Mouse (Mus musculus): ENCODE data around the gene Tsc22d2. TPM values are rescaled to one million over a fixed set of nuclear protein-coding genes. Genes with fewer than 3 reads are reported as not detected.

The Tsc22d2 gene
- 10.6 and 10.7 TPM in 2 replicates for polyA plus RNA-seq (2014; fragmentation: Nextera tagmentation; extraction: Ambion mirVana)

DNA sequence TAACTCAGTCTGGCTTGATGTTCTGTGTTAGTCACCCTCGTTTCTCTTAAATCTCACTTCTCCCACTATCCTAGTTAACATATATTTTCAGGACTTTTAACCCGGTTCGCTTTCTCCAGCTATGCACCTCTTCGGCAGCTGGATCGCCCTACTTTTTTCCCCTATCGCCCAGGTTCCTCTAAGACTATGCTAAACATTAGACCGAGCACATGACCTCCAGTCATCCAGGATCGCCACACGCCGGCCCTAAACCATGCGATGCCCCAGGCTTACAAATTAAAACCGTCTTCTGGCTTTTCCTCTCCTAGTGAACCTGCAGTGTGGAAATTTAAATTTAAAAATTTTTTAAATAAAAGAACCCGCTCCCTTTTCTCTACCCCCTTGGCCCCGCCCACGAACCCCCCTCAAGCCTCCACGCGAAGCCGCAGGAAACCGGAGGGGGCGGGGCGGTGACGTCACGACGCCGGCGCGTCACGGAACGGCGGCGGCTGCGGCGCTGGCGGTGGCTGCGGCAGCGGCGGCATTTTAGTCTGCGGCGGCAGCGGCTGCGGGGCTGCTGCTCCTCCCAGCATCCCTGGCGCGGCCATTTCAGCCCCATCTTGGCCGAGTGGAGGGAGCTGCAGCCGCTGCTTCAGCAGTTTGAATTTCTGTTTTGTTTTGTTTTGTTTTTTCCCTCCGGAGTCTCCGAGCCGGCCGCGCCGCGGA is at the start of gene Tsc22d2:
Tsc22d2 (plus strand) TSS at position 482 of the 705 bp plus-strand sequence.
- peak within 1 kb of the TSS; percentile 98 for H3K4me3 ChIP-seq (ENCODE audit: low read depth, low read length)
- no peaks in the 10 kb centered on the region for H3K27me3 ChIP-seq (replicated peaks; ENCODE audit: control insufficient read depth, insufficient read depth, low read length)
- no peaks in the 10 kb centered on the region for H3K9me3 ChIP-seq (ENCODE audit: control insufficient read depth, low read length)
- ATAC-seq (replicated peaks; ENCODE audit: low FRiP score) (peak; percentile 61), DNase-seq (ENCODE audit: low spot score) (peak; percentile 96)
- H3K4me2 ChIP-seq, result peak within 1 kb of the TSS; percentile 98
- peak within 1 kb of the TSS; percentile 94 for H3K9ac ChIP-seq (ENCODE audit: low read depth, low read length)
- H3K36me3 ChIP-seq (ENCODE audit: control insufficient read depth, insufficient read depth, low read length), result no peaks in the 10 kb centered on the region; the same call in 1 of the 2 replicates
- H3K27ac ChIP-seq (ENCODE audit: low read depth, low read length), result peak within 1 kb of the TSS; percentile 99
- peaks cover 6% of the 10 kb centered on the region; the same call in 1 of the 2 replicates for H3K4me1 ChIP-seq (replicated peaks; ENCODE audit: control insufficient read depth, insufficient read depth, low read length)
- WGBS, result under 1% methylated on average over 52 of the region's 52 CpGs

DNA sequence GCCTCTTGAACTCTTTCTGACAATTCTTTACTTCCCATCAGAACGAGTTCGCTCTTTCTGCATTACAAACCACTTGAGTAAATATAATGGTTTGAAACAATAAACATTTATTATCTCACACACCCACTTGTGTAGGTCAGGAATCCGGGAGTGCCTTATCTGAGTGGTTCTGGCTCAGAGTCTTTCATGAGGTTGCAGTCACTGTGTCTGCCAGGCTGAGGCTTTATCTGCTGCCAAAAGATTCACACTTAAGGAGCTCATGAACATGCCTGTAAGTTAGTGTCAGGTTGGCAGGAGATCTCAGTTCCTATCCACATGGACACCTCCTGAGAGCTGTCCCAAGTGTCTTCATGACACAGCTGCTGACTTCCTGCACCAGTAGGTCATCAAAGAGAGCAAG is 47.8 kb upstream of the Tsc22d2 start:
- Histone ChIP-seq H3K4me3 (ENCODE audit: low read depth, low read length) (no peak overlapping the region), H3K36me3 (ENCODE audit: control insufficient read depth, insufficient read depth, low read length) (no peaks in the 10 kb centered on the region), H3K4me1 (replicated peaks; ENCODE audit: control insufficient read depth, insufficient read depth, low read length) (peaks cover 2% of the 10 kb centered on the region; the same call in 1 of the 2 replicates), H3K27ac (ENCODE audit: low read depth, low read length) (no peak overlapping the region), H3K27me3 (replicated peaks; ENCODE audit: control insufficient read depth, insufficient read depth, low read length) (no peaks in the 10 kb centered on the region), H3K9me3 (ENCODE audit: control insufficient read depth, low read length) (no peaks in the 10 kb centered on the region), H3K4me2 (no peak overlapping the region), H3K9ac (ENCODE audit: low read depth, low read length) (no peak overlapping the region)
- DNase-seq (ENCODE audit: low spot score), result no peak
- 15% methylated on average over 3 of the region's 3 CpGs for WGBS
- peak; percentile 79 for ATAC-seq (replicated peaks; ENCODE audit: low FRiP score)

- no peak overlapping the region for H3K4me3 ChIP-seq (ENCODE audit: low read depth, low read length)
- H3K27ac ChIP-seq (ENCODE audit: low read depth, low read length), result no peak overlapping the region
- no peak overlapping the region for H3K9ac ChIP-seq (ENCODE audit: low read depth, low read length)
- 87% methylated on average over 2 of the region's 2 CpGs for WGBS
- ATAC-seq (replicated peaks; ENCODE audit: low FRiP score), result no peak
- no peaks in the 10 kb centered on the region for H3K27me3 ChIP-seq (replicated peaks; ENCODE audit: control insufficient read depth, insufficient read depth, low read length)
- no peaks in the 10 kb centered on the region for H3K4me1 ChIP-seq (replicated peaks; ENCODE audit: control insufficient read depth, insufficient read depth, low read length)
- H3K9me3 ChIP-seq (ENCODE audit: control insufficient read depth, low read length), result no peaks in the 10 kb centered on the region
- H3K4me2 ChIP-seq, result no peak overlapping the region
- DNase-seq (ENCODE audit: low spot score), result no peak
- H3K36me3 ChIP-seq (ENCODE audit: control insufficient read depth, insufficient read depth, low read length), result no peaks in the 10 kb centered on the region
Measured at GRCm38 (mm10) chr3:58370811-58371210, 43.7 kb upstream of the Tsc22d2 start.

DNA sequence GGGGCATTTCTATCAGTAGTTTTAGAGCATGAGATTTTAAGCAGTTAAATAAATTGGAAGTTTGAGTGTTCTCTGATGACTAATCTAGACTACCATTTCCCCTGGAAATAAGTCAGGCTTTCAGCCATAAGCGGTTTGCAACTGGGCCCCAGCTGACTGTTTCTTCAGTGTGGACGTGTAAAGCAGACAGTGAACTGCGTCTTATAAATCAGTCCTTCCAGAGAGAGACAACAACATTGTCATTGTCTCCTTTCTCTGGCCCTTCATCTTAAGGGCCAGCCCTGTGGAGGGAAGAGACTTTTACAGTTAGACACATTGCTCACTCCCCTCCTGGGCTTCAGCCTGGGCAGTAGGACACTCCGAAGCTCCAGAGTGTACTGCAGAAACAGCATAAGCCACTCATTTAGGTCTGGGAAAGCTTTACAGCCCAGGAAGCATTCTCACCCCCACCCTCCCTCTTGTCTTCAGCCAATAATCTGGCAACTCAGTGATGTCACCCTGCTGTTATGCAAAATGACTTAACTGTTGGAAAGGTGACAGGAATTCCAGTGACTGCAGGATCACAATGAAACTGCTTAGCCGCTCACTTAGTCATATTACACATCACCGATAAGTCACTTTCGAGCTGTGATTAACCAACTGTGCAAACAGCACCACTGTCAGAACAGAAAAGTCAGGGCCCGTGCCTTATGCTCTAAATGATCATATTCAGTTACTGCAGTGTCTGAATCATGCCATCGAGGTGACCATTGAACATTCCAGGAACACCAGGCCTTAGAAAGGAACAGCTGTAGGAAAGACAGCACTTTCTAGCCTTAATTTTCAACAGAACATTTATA is 42.2 kb upstream of the Tsc22d2 start:
- 24% methylated on average over 9 of the region's 9 CpGs for WGBS
- Histone ChIP-seq H3K9ac (ENCODE audit: low read depth, low read length) (no peak overlapping the region), H3K4me3 (ENCODE audit: low read depth, low read length) (no peak overlapping the region), H3K27ac (ENCODE audit: low read depth, low read length) (no peak overlapping the region), H3K36me3 (ENCODE audit: control insufficient read depth, insufficient read depth, low read length) (no peaks in the 10 kb centered on the region), H3K9me3 (ENCODE audit: control insufficient read depth, low read length) (no peaks in the 10 kb centered on the region), H3K27me3 (replicated peaks; ENCODE audit: control insufficient read depth, insufficient read depth, low read length) (no peaks in the 10 kb centered on the region), H3K4me1 (replicated peaks; ENCODE audit: control insufficient read depth, insufficient read depth, low read length) (no peaks in the 10 kb centered on the region), H3K4me2 (peak overlapping the region; percentile 40)
- no peak for DNase-seq (ENCODE audit: low spot score)
- ATAC-seq (replicated peaks; ENCODE audit: low FRiP score), result no peak; the same call in 1 of the 2 replicates

GRCm38 (mm10) chr3:58372905-58373208 is 41.7 kb upstream of the Tsc22d2 start:
- Histone ChIP-seq H3K4me2 (peak overlapping the region; percentile 40), H3K4me3 (ENCODE audit: low read depth, low read length) (no peak overlapping the region), H3K27ac (ENCODE audit: low read depth, low read length) (no peak overlapping the region), H3K9me3 (ENCODE audit: control insufficient read depth, low read length) (no peaks in the 10 kb centered on the region), H3K27me3 (replicated peaks; ENCODE audit: control insufficient read depth, insufficient read depth, low read length) (no peaks in the 10 kb centered on the region), H3K9ac (ENCODE audit: low read depth, low read length) (no peak overlapping the region), H3K36me3 (ENCODE audit: control insufficient read depth, insufficient read depth, low read length) (no peaks in the 10 kb centered on the region), H3K4me1 (replicated peaks; ENCODE audit: control insufficient read depth, insufficient read depth, low read length) (no peaks in the 10 kb centered on the region)
- 16% methylated on average over 5 of the region's 5 CpGs for WGBS
- no peak for ATAC-seq (replicated peaks; ENCODE audit: low FRiP score)
- DNase-seq (ENCODE audit: low spot score), result no peak

DNA sequence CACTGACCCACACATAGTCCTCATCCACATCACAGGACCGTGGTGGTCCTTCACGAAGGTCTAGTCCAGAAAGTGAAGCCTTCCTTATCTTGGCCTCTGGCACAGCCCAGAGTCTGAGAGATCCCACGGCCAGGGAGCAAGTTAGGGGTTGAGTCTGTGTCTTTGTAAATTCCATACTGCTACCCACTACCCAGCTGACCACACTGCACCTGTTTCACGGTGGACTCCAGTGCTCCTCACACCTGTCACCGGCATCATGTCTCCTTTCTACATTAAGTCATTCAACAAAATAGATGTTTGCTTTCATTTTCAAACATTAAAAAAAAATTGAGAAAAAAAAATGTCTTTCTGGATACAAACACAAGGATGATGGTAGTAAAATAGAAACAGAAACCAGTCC is 40.2 kb upstream of the Tsc22d2 start:
- ATAC-seq (replicated peaks; ENCODE audit: low FRiP score), result no peak
- Histone ChIP-seq H3K4me1 (replicated peaks; ENCODE audit: control insufficient read depth, insufficient read depth, low read length) (no peaks in the 10 kb centered on the region), H3K36me3 (ENCODE audit: control insufficient read depth, insufficient read depth, low read length) (no peaks in the 10 kb centered on the region), H3K9me3 (ENCODE audit: control insufficient read depth, low read length) (no peaks in the 10 kb centered on the region), H3K9ac (ENCODE audit: low read depth, low read length) (no peak overlapping the region), H3K4me2 (no peak overlapping the region), H3K27ac (ENCODE audit: low read depth, low read length) (no peak overlapping the region), H3K4me3 (ENCODE audit: low read depth, low read length) (no peak overlapping the region), H3K27me3 (replicated peaks; ENCODE audit: control insufficient read depth, insufficient read depth, low read length) (no peaks in the 10 kb centered on the region)
- DNase-seq (ENCODE audit: low spot score), result no peak
- 78% methylated on average over 5 of the region's 5 CpGs for WGBS

GRCm38 (mm10) chr3:58376713-58377112 is 37.8 kb upstream of the Tsc22d2 start:
- 53% methylated on average over 3 of the region's 3 CpGs for WGBS
- H3K4me2 ChIP-seq, result no peak overlapping the region
- no peak overlapping the region for H3K27ac ChIP-seq (ENCODE audit: low read depth, low read length)
- H3K4me1 ChIP-seq (replicated peaks; ENCODE audit: control insufficient read depth, insufficient read depth, low read length), result no peaks in the 10 kb centered on the region
- no peaks in the 10 kb centered on the region for H3K9me3 ChIP-seq (ENCODE audit: control insufficient read depth, low read length)
- no peaks in the 10 kb centered on the region for H3K27me3 ChIP-seq (replicated peaks; ENCODE audit: control insufficient read depth, insufficient read depth, low read length)
- H3K4me3 ChIP-seq (ENCODE audit: low read depth, low read length), result no peak overlapping the region
- no peak for ATAC-seq (replicated peaks; ENCODE audit: low FRiP score)
- no peak overlapping the region for H3K9ac ChIP-seq (ENCODE audit: low read depth, low read length)
- DNase-seq (ENCODE audit: low spot score), result no peak
- no peaks in the 10 kb centered on the region for H3K36me3 ChIP-seq (ENCODE audit: control insufficient read depth, insufficient read depth, low read length)

DNA sequence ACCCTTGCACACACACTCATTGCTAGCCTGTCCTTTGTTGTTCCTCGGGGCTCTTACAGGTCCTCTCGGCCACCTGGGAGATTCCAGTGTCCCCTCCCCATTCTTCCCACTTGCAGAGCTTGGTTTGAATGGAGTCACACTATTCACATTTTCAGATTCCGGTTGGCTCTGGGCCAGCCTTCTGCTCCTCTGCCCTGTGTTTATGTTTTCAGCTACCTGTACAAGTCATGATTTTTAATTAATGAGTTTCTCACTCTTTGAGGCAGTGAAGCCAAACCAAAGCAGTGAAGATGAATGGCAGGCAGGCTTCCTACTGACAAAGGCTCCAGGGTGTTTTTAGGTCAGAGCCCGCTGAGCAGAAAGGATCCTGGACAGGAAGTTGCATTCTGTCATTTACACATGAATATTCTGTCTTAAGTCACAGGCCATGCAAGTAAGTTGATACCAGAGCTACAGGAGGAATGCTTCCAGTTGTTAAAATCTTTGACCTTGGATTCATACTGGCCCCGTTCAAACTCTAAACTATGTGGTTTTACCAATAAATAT is 36.9 kb upstream of the Tsc22d2 start:
- H3K4me3 ChIP-seq (ENCODE audit: low read depth, low read length), result no peak overlapping the region
- H3K9ac ChIP-seq (ENCODE audit: low read depth, low read length), result no peak overlapping the region
- H3K4me2 ChIP-seq, result no peak overlapping the region
- ATAC-seq (replicated peaks; ENCODE audit: low FRiP score) (no peak), DNase-seq (ENCODE audit: low spot score) (no peak)
- WGBS, result 60% methylated on average over 5 of the region's 5 CpGs
- no peaks in the 10 kb centered on the region for H3K4me1 ChIP-seq (replicated peaks; ENCODE audit: control insufficient read depth, insufficient read depth, low read length)
- no peak overlapping the region for H3K27ac ChIP-seq (ENCODE audit: low read depth, low read length)
- no peaks in the 10 kb centered on the region for H3K36me3 ChIP-seq (ENCODE audit: control insufficient read depth, insufficient read depth, low read length)
- no peaks in the 10 kb centered on the region for H3K27me3 ChIP-seq (replicated peaks; ENCODE audit: control insufficient read depth, insufficient read depth, low read length)
- H3K9me3 ChIP-seq (ENCODE audit: control insufficient read depth, low read length), result no peaks in the 10 kb centered on the region

Data from liver, embryonic 11.5 days (tissue).